Mouse (Mus musculus) heart, adult 9 months (tissue): ENCODE results near the gene Dnajb13.

ENCODE experiments used
- DNase-seq, 2 experiments: peaks; one replicate each; pipeline ENCODE4 v3.0.0; 2022; ENCODE audit warnings: low spot score in 2 of 2

Dnajb13 gene

DNA sequence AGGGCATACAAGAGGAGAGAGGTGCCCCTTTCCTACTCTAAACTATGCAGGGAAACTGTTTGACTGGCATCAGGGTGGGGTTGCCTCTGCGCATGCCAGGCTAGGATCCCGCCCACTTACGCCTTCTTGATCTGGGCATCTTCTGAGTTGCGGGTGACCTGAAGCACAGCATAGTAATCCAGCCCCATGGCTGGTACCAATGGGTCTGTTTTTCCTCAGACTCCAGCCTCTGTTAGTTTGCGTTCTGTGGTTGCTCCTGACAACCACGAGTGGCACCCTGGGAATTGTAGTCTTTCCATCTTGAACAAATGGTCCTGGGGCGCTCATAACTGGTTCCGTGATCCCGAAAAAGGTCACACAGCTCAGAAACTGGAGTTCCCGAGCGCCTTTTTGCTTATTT is at the start of gene Dnajb13:
Gene Dnajb13, minus strand, starts transcription at position 388 of the 400 bp plus-strand sequence.
- DNase-seq: no peak

DNA sequence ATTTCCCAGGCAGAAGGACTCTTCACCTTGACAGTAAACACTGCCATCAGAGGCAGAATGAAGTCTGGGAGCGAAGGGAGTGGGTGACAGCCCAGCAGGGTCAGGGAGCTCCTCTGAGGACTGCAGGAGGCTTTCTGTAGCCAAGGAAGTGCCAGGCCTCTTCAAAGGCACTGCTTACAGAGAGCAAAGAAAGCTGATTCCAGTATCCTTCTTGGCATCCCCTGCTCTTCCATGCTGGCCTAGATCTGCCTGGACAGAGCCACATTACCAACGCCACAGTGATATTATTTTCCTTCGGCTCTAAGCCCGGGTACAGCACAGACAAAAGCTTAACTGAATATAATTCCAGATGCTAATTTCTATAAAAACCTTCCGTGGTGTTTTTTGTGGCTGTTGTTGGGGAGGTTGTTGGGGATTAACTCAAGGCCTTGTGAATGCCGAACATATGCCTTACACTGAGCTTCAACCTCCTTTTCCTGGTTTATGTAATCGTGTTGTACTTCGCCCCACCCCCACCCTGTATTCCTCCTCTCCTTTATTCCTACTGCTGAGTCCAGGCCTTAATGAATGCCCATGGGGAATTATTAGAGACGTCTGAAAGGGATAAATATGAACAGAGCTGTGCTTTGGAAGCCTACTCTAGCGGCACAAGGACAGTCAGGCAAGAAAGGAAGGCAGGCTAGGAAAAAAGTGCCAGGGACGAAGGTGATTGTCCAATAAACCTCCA is 47.3 kb upstream of the Dnajb13 start:
- DNase-seq: no peak

DNA sequence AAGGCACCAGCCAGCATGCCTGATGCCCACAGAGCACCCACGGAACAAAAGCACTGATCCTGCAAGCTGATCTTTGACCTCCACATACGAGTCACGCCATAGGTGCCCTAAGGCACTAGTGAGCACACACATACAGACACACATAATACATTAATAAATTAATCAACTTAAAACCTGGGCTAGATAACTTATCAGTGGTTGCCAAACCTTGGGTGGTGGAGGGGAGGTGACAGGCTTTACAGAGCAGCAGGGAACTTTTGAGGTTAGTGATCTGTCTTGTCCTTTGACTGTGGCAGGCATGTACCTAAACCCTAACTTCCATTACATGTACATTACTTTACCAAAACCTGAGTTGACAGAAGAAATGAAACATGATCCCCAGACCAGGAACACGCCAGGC is 44.6 kb upstream of the Dnajb13 start:
- no peak for DNase-seq

DNA sequence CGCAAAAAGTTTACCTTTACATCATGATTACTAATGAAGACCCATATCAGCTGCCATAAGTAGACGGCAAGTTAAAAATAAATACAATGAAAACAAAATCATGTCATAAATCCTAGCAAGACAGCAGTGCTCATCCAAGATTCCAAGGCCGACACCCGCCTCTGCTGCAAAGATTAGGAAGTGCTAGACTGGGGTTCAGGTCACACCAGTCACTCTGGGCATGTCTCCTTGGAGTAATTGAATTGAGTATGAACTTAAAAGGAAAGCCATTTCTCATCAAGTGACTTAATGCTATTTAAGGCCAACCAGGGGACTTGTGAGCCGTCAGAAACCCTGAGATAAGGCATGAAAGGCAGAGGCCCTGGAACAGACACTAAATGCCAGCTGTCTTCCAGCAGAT is 42.5 kb upstream of the Dnajb13 start:
- no peak for DNase-seq

DNA sequence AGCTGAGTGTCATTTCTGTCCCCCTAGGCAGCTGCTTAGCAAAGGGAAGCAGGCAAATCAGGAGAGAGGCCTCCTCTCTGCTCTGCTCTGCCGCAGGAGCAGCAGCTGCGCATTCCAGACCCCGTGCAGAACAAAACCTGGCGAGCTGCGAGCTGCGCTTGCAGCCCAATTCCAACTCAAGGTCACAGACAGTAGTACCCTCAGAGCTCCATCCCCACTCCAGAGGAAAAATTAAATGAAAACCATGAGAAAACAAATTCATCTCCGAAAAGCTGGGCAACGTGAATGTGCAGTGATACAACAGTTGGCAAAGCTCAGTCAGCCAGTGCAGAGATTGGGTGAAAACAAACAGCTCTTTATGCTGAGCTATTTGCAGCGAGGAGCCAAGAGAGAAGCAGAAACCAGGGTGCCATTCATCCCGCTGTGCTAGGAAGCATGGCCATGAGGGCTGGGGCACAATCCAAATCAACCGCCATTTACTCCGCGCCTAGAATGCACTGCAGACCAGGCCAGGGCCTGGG is 40.7 kb upstream of the Dnajb13 start:
- peak in 1 of 2 experiments; percentile 20 for DNase-seq

DNA sequence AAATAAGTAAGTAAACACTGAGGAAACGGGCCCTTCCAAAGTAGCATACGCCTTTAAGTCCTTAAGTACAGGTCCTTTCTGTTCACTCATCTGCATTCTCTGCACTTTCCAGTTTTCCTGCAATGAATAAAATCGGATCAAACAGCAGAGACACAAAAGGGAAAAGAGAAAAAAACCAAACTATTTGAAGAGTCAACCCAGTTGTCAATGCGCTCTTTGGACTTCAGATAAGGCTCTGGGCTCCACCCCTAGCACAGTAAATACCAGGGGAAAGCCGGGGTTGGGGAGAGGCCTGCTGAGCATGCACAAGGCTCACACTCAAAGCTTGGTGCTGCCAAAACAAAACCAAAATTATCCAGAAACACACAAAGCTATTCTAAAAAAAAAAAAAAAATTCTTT is 40.2 kb upstream of the Dnajb13 start:
- DNase-seq: no peak

DNA sequence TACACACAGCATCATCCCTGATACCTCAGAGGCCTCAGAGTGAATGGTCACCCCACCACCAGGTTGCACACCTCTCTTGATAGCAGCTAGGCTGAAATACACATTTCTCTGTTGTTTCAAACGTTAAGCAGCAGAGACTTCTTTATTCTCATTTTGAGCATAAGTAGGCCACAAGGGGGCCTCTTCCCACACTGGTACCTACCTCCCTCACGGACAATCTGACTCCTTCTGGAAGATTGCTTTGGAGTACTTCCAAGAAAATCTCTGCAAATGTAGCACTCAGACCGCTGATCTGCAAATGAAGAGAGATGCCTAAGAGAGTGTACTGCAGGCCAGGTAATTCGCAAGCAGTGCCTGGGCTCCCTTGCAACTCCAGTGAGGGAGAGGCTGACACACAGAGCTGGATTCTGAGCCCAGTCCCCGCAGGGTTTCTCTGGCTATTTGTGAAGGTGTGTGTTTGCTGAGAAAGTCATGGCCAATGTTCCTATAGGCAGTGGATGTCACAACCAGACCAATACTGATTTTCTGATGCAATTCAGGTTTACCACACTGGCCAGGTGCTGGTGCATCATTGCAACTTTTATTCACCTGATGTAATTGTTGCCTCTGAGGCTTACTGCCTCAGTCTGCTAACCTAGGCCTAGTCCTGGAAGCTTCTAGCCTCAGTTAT is 35.7 kb upstream of the Dnajb13 start:
- no peak for DNase-seq

DNA sequence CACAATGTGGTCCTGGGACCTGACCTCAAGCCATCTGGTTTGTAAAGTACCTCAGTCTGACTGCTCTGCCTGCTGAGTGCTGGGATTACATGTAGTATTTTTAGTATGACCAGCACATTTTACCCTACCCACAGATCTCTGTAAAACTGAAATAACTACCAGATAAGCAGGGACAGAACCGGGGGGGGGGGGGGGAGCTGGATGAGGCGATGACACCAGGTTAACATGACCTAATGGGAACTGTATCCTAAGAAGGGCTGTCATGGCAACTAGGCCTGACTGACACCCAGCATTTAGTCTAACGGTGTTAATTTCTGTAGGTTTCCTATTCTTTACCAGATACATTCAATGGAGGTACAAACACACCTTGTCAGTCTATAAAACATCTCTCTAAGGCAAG is 35.0 kb upstream of the Dnajb13 start:
- DNase-seq: no peak

DNA sequence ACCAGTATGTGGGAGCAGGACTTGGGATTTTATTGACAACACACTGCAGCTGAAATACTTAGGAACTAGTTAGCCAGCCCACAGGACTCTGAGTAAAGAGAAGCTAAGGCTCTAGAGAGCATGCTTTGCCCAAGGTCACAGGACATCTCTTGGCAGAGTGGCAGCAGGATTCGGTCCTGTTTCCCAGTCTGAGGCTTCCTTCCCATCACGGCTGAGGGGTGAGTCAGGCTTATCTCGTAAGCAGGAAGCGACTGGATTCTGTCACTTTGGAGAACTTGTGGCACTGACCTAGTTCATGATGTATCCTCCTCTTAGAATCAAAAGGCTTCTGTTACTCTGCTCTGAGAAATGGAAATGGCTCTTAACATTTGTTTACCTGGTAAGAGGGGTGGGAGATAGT is 32.9 kb upstream of the Dnajb13 start:
- no peak for DNase-seq

DNA sequence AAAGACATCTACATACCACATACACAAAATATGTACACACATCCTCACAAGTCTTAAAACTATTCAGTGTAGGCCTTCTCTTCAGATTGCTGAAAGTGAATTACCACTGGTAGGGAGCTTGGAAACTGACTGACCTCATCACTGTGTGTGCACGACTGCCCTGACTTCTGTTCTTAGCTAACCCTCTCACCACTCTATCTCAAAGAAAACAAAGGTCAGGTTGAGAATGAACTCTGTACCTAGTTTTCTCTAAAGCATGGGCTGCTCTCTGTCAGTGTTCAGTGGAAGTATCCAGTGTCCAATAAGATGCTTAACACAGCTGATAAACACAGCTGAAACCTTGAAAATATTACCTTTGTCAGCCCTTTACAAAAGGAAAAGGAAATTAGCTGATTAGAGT is 29.7 kb upstream of the Dnajb13 start:
- DNase-seq: no peak

DNA sequence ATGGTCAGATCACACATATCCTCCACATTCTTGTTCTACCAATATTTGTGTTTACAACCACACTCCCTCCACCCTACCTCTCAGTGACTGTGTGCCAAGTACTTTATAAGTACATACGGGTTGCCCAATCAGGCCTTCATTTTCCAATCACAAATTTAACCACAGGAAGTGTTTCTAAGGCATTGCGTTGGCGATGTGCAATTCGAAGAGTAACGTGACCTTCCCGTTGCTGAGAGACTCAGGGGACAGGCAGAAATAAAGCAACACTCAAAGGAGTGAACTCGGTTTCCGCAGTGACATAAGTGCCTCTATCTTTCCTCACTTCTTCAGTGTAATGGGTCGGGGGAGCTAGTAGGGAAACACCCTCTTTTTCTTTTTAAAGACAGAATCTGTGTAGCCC is 24.8 kb upstream of the Dnajb13 start:
- no peak for DNase-seq

DNA sequence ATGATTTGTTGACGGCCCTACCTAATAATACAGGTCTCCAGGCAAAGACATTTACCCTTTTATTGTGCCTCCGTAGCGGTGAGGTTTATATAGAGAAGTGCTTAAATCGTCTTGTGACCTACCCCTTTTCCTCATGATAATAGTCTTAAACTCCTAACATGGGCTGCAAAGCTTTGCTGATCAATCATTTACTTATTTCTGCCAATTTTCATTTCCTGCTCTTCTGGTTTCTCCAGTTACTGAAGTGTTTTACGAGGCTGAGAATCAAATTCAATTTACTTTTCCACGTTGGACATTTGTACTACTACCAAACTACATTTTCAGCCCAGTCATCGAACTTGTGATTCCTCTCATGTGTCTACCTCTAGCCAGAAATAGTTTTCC is 22.8 kb upstream of the Dnajb13 start:
- no peak for DNase-seq

DNA sequence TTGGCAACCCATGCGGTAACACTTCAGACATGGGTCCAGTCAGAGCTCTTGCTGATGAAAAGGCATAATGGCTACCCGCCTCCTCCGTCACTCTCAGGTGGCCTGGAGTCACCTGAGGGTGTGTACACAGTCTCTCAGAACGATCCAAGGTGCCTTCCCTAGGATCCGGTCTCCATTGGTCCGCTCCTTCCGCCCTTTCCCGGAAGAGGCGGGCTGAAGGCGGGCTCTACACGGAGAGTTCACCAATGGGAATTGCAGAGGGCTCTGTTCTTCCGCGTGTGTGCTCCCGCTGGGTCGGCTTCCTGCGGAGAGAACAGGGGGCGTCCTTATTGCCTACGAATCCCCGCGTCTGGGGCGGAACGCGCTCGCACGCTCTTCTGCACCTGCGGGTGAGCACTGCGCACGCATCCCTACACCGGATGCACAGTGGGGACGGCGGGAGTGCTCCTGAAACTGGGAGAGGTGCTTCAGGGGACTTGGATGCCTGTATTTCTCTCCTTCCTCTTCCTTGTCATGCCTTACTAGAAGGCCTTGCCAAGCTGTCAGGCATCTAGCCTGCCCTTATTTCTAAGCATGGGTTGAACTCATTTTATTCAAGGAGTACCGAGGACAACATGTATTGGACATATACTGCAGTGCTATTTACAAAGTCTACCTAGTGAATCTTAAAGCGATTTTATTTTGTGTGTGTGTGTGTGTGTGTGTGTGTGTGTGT is 22.2 kb upstream of the Dnajb13 start, which contains the start of gene Coa4:
Gene Coa4, plus strand, starts transcription at position 268 of the 715 bp plus-strand sequence.
- DNase-seq: peak; percentile 84

DNA sequence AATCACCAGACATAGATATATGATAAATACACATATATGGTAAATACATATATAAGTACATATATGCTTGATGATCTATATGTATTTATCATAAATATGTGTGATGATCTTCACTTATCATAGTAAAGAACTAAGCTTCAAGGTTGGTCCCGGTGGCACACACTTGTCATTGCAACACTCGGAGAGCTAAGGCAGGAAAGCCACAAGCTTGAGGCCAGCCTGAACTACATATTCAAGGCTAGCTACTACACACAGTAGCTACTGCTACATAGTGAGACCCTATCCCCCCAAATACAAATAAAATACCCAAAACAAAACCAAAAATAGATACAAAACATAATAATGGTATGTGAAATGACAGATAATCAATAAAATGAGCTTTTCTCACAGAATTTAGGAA is 21.1 kb upstream of the Dnajb13 start:
- no peak for DNase-seq

DNA sequence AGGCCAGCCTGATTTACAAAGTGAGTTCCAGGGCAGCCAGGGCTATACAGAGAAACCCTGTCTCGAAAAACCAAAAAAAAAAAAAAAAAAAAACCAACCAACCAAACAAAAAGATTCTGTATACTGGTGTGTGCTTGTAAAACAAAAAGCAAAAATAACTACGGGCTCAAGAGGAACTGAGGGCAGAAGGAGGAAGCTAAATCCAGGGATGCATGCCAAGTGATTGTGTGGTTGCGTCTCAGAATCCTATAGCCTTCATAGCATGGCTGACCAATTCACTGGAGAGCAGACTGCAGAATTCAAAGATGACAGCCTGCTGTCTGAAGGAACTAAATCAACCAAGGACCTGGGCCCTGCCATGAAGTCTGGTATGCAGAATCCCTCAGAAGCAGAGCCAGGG is 19.5 kb upstream of the Dnajb13 start:
- no peak for DNase-seq

DNA sequence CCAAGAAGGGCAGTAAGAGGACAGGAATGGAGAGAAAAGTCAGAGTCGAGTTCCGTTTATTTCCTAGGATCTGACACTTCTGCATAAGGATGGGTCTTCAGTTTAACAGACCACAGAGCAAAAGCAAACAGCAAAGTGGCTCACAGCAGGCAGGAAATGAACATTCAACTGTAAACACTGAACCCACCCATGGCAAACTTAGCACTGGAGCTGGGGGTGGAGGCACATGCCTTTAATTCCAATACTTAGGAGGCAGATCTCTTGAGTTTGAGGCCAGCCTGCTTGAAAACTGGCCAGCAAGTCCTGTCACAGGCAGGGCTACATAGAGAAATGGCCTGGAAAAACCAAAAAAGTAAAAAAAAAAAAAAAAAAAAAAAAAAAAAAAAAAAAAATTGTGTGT is 18.7 kb upstream of the Dnajb13 start:
- no peak for DNase-seq

DNA sequence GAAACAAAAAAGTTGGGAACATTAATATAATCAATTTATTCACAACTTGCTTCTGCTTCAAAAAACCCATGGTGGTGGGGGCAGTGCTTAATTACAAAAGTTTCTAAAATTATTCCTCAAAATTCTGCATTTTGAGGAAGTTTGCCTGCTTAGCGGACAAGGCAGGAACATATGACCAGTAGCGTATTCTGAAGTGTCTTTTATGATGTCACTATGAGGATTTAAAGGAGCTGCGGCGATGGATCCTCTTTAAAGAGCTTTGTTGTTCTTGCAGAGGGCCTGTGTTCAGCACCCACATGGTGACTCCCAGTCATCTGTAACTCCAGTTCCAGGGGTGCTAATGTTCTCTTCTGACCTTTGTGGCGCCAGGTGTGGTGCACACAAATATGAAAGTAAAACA is 16.0 kb upstream of the Dnajb13 start:
- DNase-seq: no peak

DNA sequence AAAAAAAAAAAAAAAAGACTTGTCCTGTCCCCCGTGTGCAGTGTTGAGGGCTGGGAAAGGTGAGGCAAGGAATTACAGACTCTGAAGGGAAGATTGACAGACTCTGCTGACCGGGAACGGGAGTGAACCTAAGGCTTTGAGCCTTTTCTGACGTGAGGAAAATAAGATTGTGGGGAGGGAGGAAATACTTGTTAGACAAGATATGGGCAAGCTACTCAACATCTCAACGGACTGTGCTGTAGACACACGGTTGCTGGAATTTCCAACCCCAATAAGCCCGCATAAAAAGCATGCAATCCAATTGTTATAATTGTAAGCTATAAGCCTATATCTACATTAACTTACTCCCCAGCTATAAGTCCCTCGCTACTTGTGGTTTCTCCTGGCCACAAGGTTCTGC is 9.9 kb upstream of the Dnajb13 start:
- no peak for DNase-seq

DNA sequence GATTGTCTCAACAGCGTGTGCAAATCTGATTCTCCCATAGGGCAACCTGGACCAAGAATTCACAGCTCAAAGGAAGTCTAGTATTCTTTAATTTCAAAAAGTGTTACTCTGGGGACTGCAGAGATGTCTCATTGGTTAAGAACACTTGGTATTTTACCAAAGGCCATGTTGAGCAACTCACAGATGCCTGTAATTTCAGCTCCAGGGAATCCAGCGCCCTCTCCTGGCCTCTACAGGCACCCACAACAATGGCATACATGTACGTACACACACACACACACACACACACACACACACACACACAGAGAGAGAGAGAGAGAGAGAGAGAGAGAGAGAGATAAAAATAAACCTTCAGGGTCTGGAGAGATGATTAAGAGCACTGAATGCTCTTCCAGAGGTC is 7.5 kb upstream of the Dnajb13 start:
- DNase-seq: no peak

DNA sequence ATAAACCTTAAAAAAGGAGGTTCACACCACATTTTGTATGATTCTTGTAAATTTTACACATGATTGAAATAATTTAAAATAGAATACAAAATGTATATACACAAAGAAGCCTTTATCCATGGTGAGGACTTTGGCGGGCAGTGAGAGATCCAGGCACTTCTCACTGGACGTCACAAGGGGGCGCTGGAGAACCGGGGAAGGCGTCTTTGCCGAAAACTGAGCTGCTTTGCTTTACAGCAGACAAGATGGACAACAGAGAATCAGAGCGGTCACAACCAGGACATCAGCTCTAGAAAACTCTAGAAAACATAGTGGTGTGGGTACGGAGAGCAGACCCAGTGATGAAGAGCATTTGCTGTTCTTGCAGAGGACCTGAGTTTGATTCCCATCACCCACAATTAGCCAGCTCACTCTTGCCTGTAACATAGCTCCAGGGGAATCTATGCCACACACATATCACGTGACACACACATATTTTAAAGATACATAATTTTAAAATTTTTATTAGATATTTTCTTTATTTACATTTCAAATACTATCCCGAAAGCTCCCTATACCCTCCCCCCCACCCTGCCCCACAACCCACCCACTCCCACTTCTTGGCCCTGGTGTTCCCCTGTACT is 6.0 kb upstream of the Dnajb13 start:
- DNase-seq: peak in 1 of 2 experiments; percentile 70

DNA sequence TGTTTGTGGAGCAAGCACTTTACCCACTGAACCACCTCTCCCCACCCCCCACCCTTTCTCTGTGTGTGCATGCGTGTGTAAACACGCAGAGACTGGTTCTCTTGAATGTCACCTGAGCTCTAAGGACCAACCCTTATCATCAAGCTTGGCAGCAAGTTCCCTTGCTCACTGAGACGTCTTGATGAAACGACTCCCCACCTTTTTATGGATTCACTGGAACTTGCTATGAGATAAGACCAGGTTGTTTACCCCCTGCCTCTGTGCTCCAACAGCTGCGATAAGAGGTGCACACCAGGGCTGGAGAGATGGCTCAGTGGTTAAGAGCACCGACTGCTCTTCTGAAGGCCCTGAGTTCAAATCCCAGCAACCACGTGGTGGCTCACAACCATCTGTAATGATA is 5.4 kb upstream of the Dnajb13 start:
- no peak for DNase-seq

DNA sequence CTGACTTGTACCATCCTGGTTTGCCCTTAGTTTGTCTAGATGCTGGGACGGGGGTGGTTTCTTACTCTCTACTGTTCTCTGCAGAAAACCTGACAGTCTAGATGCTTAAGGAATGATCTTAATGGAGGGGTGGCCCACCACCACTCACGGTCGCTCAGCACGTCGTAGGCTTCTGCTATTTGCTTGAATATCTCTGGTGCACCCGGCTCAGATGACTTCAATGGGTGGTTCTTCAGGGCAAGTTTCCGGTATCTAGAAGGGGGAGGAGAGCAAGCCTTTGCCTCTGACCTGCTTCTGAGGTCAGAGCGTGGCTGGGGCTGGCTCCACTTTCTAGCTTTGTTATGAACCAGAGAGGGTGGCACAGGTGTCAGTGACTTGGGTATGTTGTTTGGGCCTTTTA is 3.2 kb downstream of the Dnajb13 start:
- no peak for DNase-seq
